Mouse (Mus musculus) heart, adult 2 months (tissue): ENCODE measurements around the gene Pde4d.

Experiments used
- CTCF ChIP-seq: fragments of 200-600 bp; IDR thresholded peaks from 2 replicates; pipeline ENCODE4 v1.8.1; 2022; ENCODE audit warnings: antibody characterized with exemption, mild to moderate bottlenecking, moderate library complexity
- EP300 ChIP-seq: fragments of 200-500 bp; IDR thresholded peaks from 2 replicates; pipeline ENCODE4 v1.6.1; 2011; ENCODE audit warnings: low read depth, low read length, control low read depth; ENCODE audit not compliant: insufficient read depth
- POLR2A ChIP-seq: fragments of 200-500 bp; IDR thresholded peaks from 2 replicates; pipeline ENCODE4 v1.6.1; 2011; ENCODE audit warnings: mild to moderate bottlenecking, low read depth, low read length, control low read depth; ENCODE audit not compliant: insufficient read depth

GRCm38 (mm10) chr13:108775882-108776281 lies 326.1 kb downstream of the Pde4d start:
- TF ChIP-seq CTCF (no peak), POLR2A (no peak), EP300 (no peak)
